Mouse (Mus musculus) heart, postnatal 0 days (tissue): ENCODE measurements around the gene Mmp9.

ENCODE experiments used
- CTCF ChIP-seq: IDR thresholded peaks from 2 replicates; pipeline ENCODE4 v1.5.1; 2016; ENCODE audit warnings: antibody characterized with exemption, control low read depth, low read depth
- EP300 ChIP-seq: IDR thresholded peaks from 2 replicates; pipeline ENCODE4 v1.6.1; 2016; ENCODE audit warnings: antibody characterized with exemption, low read depth

DNA sequence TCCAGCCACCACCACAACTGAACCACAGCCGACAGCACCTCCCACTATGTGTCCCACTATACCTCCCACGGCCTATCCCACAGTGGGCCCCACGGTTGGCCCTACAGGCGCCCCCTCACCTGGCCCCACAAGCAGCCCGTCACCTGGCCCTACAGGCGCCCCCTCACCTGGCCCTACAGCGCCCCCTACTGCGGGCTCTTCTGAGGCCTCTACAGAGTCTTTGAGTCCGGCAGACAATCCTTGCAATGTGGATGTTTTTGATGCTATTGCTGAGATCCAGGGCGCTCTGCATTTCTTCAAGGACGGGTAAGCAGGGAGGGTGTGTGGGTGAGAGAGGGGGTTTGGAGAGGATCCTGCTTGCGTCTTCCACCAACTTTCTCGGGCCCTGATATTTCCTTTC is 11.9 kb downstream of the Mmp9 start:
- TF ChIP-seq CTCF = no peak
- TF ChIP-seq EP300 = no peak
